Mouse (Mus musculus) megakaryocyte, embryonic 14.5 days (primary cell): ENCODE results near the gene Slc35e4.

Experiments used
- FLI1 ChIP-seq: IDR thresholded peaks from 2 replicates; pipeline ENCODE4 v1.6.1; 2012; ENCODE audit warnings: low read length, inconsistent platforms, mixed read lengths
- GATA1 ChIP-seq: IDR thresholded peaks from 3 replicates; pipeline ENCODE4 v1.6.1; 2012; ENCODE audit warnings: mixed read lengths, low read length, inconsistent platforms, borderline replicate concordance

DNA sequence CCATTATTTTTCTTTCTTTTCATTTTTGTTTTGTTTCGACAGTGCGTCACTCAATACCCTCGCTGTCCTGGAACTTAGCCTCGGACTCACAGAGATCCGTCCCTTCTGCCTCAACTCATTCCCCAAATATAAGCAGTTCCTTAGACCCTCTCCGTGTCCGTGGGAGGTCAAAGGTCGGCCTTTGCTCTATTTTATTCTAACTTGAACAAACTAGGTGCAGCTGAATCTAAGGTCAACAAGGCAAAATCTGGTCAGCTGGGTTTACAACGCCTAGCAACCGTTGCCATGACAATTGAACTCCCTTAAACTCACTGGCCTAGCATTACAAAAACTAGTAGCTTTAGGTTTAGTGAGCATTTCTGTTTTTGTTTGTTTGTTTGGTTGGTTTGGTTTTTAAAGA is 48.7 kb upstream of the Slc35e4 start:
- TF ChIP-seq GATA1: no peak
- no peak for TF ChIP-seq FLI1
